Comparison of ENCODE assay signal across 21 mouse cellular contexts in the genomic region with DNA sequence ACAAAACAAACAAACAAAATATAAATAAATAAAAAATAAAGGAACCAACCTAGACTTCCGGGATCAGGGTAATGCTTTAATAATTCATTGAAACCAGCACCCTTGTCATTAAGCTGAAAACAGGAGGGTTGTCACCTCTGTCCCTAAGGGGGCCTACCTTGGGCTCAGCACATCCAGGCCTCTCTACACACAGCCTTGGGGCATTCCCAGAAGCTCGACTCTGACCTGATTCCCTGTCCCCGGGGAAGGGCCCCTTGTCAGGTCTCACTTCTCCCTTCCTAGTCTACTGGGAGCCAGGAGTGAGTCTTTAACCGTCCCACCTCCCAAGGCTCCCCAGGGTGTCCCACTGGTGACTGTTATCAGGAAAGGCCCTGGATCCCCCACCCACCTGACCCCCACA.
DNase-seq lines count a peak whose midpoint lies in the region; ATAC-seq and TF ChIP-seq lines count a peak whose summit lies in the region.
"Had no signal": no experiment of that assay in that cellular context is flagged by ENCODE, and none has a peak within 500 bp of the region (broad histone marks: within the 10 kb centered on the region; RNA-seq: fewer than 3 reads in every experiment).

No protein-coding gene starts in this region.

- no peaks in the 10 kb centered on the region for H3K9me3 ChIP-seq in midbrain, embryonic 11.5 days (ENCODE audit: control insufficient read depth, low read length)
- H3K9me3 ChIP-seq in midbrain, embryonic 10.5 days (replicated peaks): no peaks in the 10 kb centered on the region
- H3K9me3 ChIP-seq: embryonic facial prominence, embryonic 12.5 days; embryonic facial prominence, embryonic 15.5 days; forebrain, embryonic 10.5 days; forebrain, embryonic 12.5 days had no signal

- no peak for TF ChIP-seq CTCF in heart, adult 2 months (IDR thresholded peaks at IDR 0.05)

- H3K79me2 ChIP-seq in heart, adult 2 months (replicated peaks; ENCODE audit: control insufficient read depth, insufficient read depth, low read length): no peaks in the 10 kb centered on the region

- no peak for TF ChIP-seq POLR2A in heart, adult 2 months (IDR thresholded peaks at IDR 0.05; ENCODE audit: insufficient read depth, low read depth, low read length)

- 64% methylated on average over 4 of the region's 4 CpGs for WGBS in heart, adult 2 months
- 75% methylated on average over 4 of the region's 4 CpGs for WGBS in midbrain, embryonic 11.5 days
- 80% methylated on average over 4 of the region's 4 CpGs for WGBS in midbrain, embryonic 10.5 days

- no peaks in the 10 kb centered on the region for H3K27me3 ChIP-seq in heart, adult 2 months (ENCODE audit: control insufficient read depth, insufficient read depth, low read length)
- H3K27me3 ChIP-seq in midbrain, embryonic 11.5 days (ENCODE audit: control insufficient read depth, insufficient read depth, low read length): no peaks in the 10 kb centered on the region
- no peaks in the 10 kb centered on the region for H3K27me3 ChIP-seq in midbrain, embryonic 10.5 days (ENCODE audit: low read depth, poor library complexity, severe bottlenecking)
- H3K27me3 ChIP-seq: embryonic facial prominence, embryonic 12.5 days; embryonic facial prominence, embryonic 15.5 days; forebrain, embryonic 12.5 days had no signal

- no peak overlapping the region for H3K9ac ChIP-seq in heart, adult 2 months (ENCODE audit: low read depth, low read length)
- no peak overlapping the region for H3K9ac ChIP-seq in midbrain, embryonic 11.5 days (ENCODE audit: low read length)
- H3K9ac ChIP-seq: embryonic facial prominence, embryonic 12.5 days; embryonic facial prominence, embryonic 15.5 days; forebrain, embryonic 12.5 days had no signal

- peak; percentile 78 for DNase-seq in heart, adult 11 months
- DNase-seq in heart, adult 2 months: no peak
- peak; percentile 41 for DNase-seq in midbrain, embryonic 11.5 days (ENCODE audit: low spot score, missing footprints)
- DNase-seq in midbrain, embryonic 10.5 days (ENCODE audit: low spot score): no peak
- DNase-seq: adrenal gland, adult 2 months; adrenal gland, postnatal 10 days; adrenal gland, postnatal 25 days; cerebellum, adult 11 months; cerebellum, adult 18-20 months; cerebellum, adult 8-10 months; cerebellum, adult 9-11 months; cerebellum, postnatal 14 days; cerebellum, postnatal 36 days; embryo, embryonic 11 days had no signal

- TF ChIP-seq EP300 in heart, adult 2 months (IDR thresholded peaks at IDR 0.05; ENCODE audit: insufficient read depth, low read depth, low read length): no peak

- no peak overlapping the region for H3K4me3 ChIP-seq in heart, adult 2 months
- no peak overlapping the region for H3K4me3 ChIP-seq in midbrain, embryonic 11.5 days (ENCODE audit: low read depth, low read length)
- no peak overlapping the region for H3K4me3 ChIP-seq in midbrain, embryonic 10.5 days
- H3K4me3 ChIP-seq: embryonic facial prominence, embryonic 12.5 days; embryonic facial prominence, embryonic 15.5 days; erythroblast, embryonic 14.5 days; forebrain, embryonic 10.5 days; forebrain, embryonic 12.5 days had no signal

- intact Hi-C loops in heart, adult 2 months (cut with DNase I): no loop called here

- no peak overlapping the region for H3K4me2 ChIP-seq in midbrain, embryonic 11.5 days
- H3K4me2 ChIP-seq: embryonic facial prominence, embryonic 12.5 days; embryonic facial prominence, embryonic 15.5 days; forebrain, embryonic 12.5 days had no signal

- H3K27ac ChIP-seq in heart, adult 2 months: no peak overlapping the region
- H3K27ac ChIP-seq in midbrain, embryonic 11.5 days (ENCODE audit: low read depth, low read length): no peak overlapping the region
- no peak overlapping the region for H3K27ac ChIP-seq in midbrain, embryonic 10.5 days (replicated peaks)
- H3K27ac ChIP-seq: embryonic facial prominence, embryonic 12.5 days; embryonic facial prominence, embryonic 15.5 days; forebrain, embryonic 10.5 days; forebrain, embryonic 12.5 days had no signal

- no peak for ATAC-seq in midbrain, embryonic 11.5 days (ENCODE audit: low FRiP score)
- ATAC-seq: forebrain, embryonic 14.5 days; forebrain, embryonic 16.5 days had no signal

- no peaks in the 10 kb centered on the region for H3K4me1 ChIP-seq in heart, adult 2 months (ENCODE audit: control insufficient read depth, insufficient read depth, low read length)
- no peaks in the 10 kb centered on the region for H3K4me1 ChIP-seq in midbrain, embryonic 11.5 days (ENCODE audit: control insufficient read depth, insufficient read depth, low read length)
- peaks cover 4% of the 10 kb centered on the region; the same call in 1 of the 2 replicates for H3K4me1 ChIP-seq in midbrain, embryonic 10.5 days
- H3K4me1 ChIP-seq: embryonic facial prominence, embryonic 12.5 days; embryonic facial prominence, embryonic 15.5 days; forebrain, embryonic 12.5 days had no signal

- no peaks in the 10 kb centered on the region for H3K36me3 ChIP-seq in heart, adult 2 months (ENCODE audit: control insufficient read depth, insufficient read depth, low read length)
- no peaks in the 10 kb centered on the region for H3K36me3 ChIP-seq in midbrain, embryonic 11.5 days (ENCODE audit: control insufficient read depth, insufficient read depth, low read length)
- no peaks in the 10 kb centered on the region for H3K36me3 ChIP-seq in midbrain, embryonic 10.5 days
- H3K36me3 ChIP-seq: embryonic facial prominence, embryonic 12.5 days; embryonic facial prominence, embryonic 15.5 days; forebrain, embryonic 10.5 days; forebrain, embryonic 12.5 days had no signal

Comparison
In these comparisons a context has a peak if more than half of its experiments do, and no peak if none do; other contexts are left out.
1. DNase-seq: peak in heart, adult 11 months (single experiment) and midbrain, embryonic 11.5 days (single experiment); none in heart, adult 2 months (0 of 2) and midbrain, embryonic 10.5 days (single experiment).